Mouse (Mus musculus) pancreas, adult 10 weeks (tissue): ENCODE results near the gene Hoxc8. TPM values are rescaled to one million over a fixed set of nuclear protein-coding genes. Genes with fewer than 3 reads are reported as not detected.

Source experiments
- polyA plus RNA-seq: library from polyadenylated mRNA; stranded (reverse); fragments of 350-450 nt; fragmentation: Illumina TruSeq; extraction: RNeasy Lipid Tissue Mini Kit (QIAGEN cat#74804); gene quantifications from one replicate; pipeline ENCODE4 v1.2.3, GENCODE M21; 2015; ENCODE audit warnings: low read depth, low replicate concordance; ENCODE audit not compliant: insufficient read depth

Hoxc8 gene
- not detected for polyA plus RNA-seq

GRCm38 (mm10) chr15:102990461-102991397 lies at the start of gene Hoxc8:
Gene Hoxc8 (plus strand): TSS chr15:102990607.

DNA sequence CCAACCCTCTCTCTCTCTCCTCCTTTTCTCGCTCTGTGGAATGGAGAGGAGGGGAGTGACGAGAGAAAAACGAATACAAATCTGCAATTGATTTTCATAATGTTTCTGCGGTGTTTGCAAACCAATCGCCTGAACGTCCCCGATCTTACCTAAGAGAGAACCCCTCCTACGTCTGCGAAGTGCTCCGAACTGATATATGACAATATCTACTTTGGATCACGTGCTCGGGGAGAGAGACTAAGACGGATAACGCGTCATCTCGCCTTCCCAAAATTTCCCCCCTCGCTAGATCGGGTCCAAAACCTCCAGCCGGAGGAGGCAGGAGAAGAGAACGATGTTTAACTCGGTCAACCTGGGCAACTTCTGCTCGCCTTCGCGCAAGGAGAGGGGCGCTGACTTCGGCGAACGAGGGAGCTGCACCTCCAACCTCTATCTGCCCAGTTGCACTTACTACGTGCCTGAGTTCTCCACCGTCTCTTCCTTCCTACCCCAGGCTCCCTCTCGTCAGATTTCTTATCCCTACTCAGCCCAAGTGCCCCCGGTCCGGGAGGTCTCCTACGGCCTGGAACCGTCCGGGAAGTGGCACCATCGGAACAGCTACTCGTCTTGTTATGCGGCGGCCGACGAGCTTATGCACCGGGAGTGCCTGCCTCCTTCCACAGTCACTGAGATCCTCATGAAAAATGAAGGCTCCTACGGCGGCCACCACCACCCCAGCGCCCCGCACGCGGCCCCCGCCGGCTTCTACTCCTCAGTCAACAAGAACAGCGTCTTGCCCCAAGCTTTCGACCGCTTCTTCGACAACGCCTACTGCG lies 36.0 kb upstream of the Hoxc8 start, which contains the start of gene Hoxc11:
Gene Hoxc11, plus strand, starts transcription at position 236 of the 815 bp plus-strand sequence.

DNA sequence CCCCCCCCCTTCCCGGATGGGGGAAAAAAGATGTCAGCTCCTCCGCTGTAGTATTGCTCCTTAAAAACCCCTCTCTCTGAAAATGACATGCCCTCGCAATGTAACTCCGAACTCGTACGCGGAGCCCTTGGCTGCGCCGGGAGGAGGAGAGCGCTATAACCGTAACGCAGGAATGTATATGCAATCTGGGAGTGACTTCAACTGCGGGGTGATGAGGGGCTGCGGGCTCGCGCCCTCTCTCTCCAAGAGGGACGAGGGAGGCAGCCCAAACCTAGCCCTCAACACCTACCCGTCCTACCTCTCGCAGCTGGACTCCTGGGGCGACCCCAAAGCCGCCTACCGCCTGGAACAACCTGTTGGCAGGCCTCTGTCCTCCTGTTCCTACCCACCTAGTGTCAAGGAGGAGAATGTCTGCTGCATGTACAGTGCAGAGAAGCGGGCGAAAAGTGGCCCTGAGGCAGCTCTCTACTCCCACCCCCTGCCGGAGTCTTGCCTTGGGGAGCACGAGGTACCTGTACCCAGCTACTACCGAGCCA lies 23.6 kb upstream of the Hoxc8 start, which contains the start of gene Hoxc10:
Gene Hoxc10, plus strand, starts transcription at position 21 of the 536 bp plus-strand sequence.

DNA sequence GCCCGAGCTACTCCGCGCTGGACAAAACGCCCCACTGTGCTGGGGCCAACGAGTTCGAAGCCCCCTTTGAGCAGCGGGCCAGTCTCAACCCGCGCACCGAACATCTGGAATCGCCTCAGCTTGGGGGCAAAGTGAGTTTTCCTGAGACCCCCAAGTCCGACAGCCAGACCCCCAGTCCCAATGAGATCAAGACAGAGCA lies 23.2 kb upstream of the Hoxc8 start, which contains the start of gene Hoxc5:
Gene Hoxc5, plus strand, starts transcription at position 132 of the 199 bp plus-strand sequence.

DNA sequence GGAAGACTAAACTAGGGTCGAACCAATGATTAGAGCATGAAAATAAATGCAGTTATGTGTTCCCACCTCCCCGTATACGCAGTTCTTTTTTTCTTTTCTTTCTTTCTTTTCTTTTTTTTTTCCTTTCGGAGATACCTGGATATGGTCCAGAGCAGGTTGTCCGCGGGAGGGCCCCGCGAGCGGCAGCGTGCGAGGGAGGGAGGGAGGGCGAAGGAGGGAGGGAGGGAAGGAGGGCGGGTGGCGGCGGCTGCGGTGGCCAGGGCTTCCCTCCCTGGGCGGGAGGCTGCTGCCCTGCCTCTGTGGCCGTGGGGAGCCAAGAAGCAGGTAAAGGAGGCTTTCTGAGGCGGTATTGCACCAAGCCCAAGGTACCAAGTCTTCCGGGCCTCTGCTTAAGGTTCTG lies 14.2 kb upstream of the Hoxc8 start, which contains the start of gene Hoxc9:
Gene Hoxc9, plus strand, starts transcription at position 269 of the 400 bp plus-strand sequence.

GRCm38 (mm10) chr15:102997939-102998355 lies 7.5 kb downstream of the Hoxc8 start, which contains the start of gene Hoxc6:
Gene Hoxc6 (plus strand): TSS chr15:102998257.

DNA sequence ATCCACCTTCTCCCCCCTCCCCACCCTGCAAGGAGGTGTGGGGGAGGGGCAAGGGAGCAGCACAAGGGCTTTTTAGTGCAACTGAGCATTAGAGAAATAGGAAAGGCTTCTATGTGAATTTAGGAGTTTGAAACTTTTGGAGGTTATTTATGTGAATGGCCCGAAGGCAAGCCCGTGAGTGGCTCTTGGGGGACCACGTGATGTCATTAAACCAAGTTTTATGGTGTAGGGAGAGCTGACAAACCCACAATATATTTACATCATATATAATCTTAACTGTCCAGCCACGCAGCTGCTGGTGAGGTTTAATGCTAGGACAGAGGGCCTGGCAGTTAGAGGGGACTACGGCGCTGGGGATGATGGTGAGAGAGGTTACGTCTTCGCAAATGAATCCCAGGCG lies 28.2 kb downstream of the Hoxc8 start, which contains the start of gene Hoxc4:
Gene Hoxc4, plus strand, starts transcription at position 299 of the 400 bp plus-strand sequence.

Other genes with a start within 250 kb of the Hoxc8 start
- gene Hoxc13, start 69.5 kb upstream of the Hoxc8 start, polyA plus RNA-seq, result not detected
- not detected for gene Hoxc12, start 53.9 kb upstream of the Hoxc8 start, polyA plus RNA-seq
- not detected for gene Hoxc11, start 36.2 kb upstream of the Hoxc8 start, polyA plus RNA-seq
- not detected for gene Hoxc10, start 23.8 kb upstream of the Hoxc8 start, polyA plus RNA-seq
- 0.90 TPM for gene Hoxc5, start 23.2 kb upstream of the Hoxc8 start, polyA plus RNA-seq
- not detected for gene Hoxc9, start 14.2 kb upstream of the Hoxc8 start, polyA plus RNA-seq
- not detected for gene Hoxc6, start 7.7 kb downstream of the Hoxc8 start, polyA plus RNA-seq
- gene Hoxc4, start 28.3 kb downstream of the Hoxc8 start, polyA plus RNA-seq, result 0.96 TPM
- 3.0 TPM for gene Smug1, start 176.5 kb downstream of the Hoxc8 start, polyA plus RNA-seq
- 11.1 TPM for gene Cbx5, start 249.2 kb downstream of the Hoxc8 start, polyA plus RNA-seq
- gene Hnrnpa1, start 249.8 kb downstream of the Hoxc8 start, polyA plus RNA-seq, result 68.2 TPM